Mouse (Mus musculus) bone marrow macrophage, adult 2 months (primary cell): ENCODE results near the gene Ube2h.

Experiments used
- CTCF ChIP-seq: IDR thresholded peaks from 2 replicates; pipeline ENCODE4 v1.5.1; 2012; ENCODE audit warnings: low read depth, mild to moderate bottlenecking, low read length, moderate library complexity
- POLR2A ChIP-seq: IDR thresholded peaks from 2 replicates; pipeline ENCODE4 v1.6.1; 2012; ENCODE audit warnings: mild to moderate bottlenecking, low read depth, low read length, borderline replicate concordance

GRCm38 (mm10) chr6:30276375-30276774, 28.0 kb downstream of the Ube2h start:
- no peak for TF ChIP-seq CTCF
- no peak for TF ChIP-seq POLR2A
